Mouse (Mus musculus): ENCODE measurements at regions not wholly inside any gene's neighbourhood (a gene's known extent, or its start where the extent isn't known, plus 50 kb on each side); places are given as distances from the start of the nearest gene placed in this dataset.
A peak's percentile ranks its signal among the peaks of the same experiment; 100 is the strongest.

DNA sequence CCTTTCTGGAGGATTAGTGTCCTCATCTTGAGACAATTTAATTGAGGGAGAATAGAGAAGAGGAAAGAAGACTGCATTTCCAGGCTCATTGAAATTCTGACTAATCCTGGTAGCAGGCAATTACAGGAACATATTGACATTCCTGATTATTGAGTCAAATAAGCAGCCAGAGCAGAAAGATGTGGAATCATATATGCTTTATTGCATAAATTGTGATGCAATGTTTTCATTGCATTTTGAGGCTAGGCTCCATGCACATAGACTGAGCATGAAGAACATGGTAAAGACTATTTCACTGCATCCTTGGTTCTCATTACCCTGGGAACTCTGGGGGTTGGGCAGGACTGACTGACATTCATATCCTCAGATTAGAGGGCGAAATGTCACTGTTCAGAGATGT, 116.0 kb downstream of the Alg10b start:
- Histone ChIP-seq H3K36me3 (replicated peaks; ENCODE audit: insufficient read depth, low read length) (no peaks in the 10 kb centered on the region), H3K9me3 (ENCODE audit: low read length) (no peaks in the 10 kb centered on the region), H3K4me3 (ENCODE audit: low read depth, low read length) (no peak overlapping the region), H3K27ac (ENCODE audit: low read depth) (no peak overlapping the region), H3K9ac (replicated peaks) (no peak overlapping the region), H3K27me3 (ENCODE audit: insufficient read depth, low read length) (no peaks in the 10 kb centered on the region), H3K4me1 (ENCODE audit: insufficient read depth) (0 out of 2 replicates have a peak, but pooled peaks cover 6% of the 10 kb centered on the region), H3K4me2 (ENCODE audit: low read depth, low read length) (no peak overlapping the region)
- 74% methylated on average over 1 of the region's 1 CpGs for WGBS (ENCODE audit: insufficient replicate concordance)
- ATAC-seq (no peak), DNase-seq (no peak)
- no peak for TF ChIP-seq EP300 (IDR thresholded peaks at IDR 0.05; ENCODE audit: low read depth)
- TF ChIP-seq CTCF (IDR thresholded peaks at IDR 0.05; ENCODE audit: low read depth), result no peak

DNA sequence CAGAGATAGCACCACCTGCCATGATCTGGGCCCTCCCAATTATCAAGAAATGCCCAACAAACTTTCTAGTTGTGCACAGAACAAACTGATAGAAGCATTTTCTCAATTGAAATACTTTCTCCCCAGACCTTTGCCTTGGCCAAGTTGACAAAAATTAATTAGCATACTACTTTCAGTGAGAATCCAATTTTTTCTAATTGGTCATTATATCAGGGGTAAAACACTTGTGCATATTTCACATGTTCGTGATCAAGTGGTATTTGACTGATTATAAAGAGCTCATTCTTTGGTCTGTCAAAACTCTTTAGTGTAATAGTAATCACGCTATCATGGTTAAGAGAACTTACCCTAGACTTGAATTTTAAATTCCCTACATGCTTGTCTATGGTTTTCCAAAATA, 117.2 kb downstream of the Alg10b start:
- H3K36me3 ChIP-seq (replicated peaks; ENCODE audit: insufficient read depth, low read length), result no peaks in the 10 kb centered on the region
- H3K4me3 ChIP-seq (ENCODE audit: low read depth, low read length), result no peak overlapping the region
- H3K9me3 ChIP-seq (ENCODE audit: low read length), result no peaks in the 10 kb centered on the region
- H3K27ac ChIP-seq (ENCODE audit: low read depth), result no peak overlapping the region
- 0 out of 2 replicates have a peak, but pooled peaks cover 6% of the 10 kb centered on the region for H3K4me1 ChIP-seq (ENCODE audit: insufficient read depth)
- no peak overlapping the region for H3K4me2 ChIP-seq (ENCODE audit: low read depth, low read length)
- 69% methylated on average over 2 of the region's 2 CpGs for WGBS (ENCODE audit: insufficient replicate concordance)
- no peaks in the 10 kb centered on the region for H3K27me3 ChIP-seq (ENCODE audit: insufficient read depth, low read length)
- ATAC-seq (no peak), DNase-seq (no peak)
- TF ChIP-seq CTCF (IDR thresholded peaks at IDR 0.05; ENCODE audit: low read depth), result no peak
- TF ChIP-seq EP300 (IDR thresholded peaks at IDR 0.05; ENCODE audit: low read depth), result no peak
- no peak overlapping the region for H3K9ac ChIP-seq (replicated peaks)

DNA sequence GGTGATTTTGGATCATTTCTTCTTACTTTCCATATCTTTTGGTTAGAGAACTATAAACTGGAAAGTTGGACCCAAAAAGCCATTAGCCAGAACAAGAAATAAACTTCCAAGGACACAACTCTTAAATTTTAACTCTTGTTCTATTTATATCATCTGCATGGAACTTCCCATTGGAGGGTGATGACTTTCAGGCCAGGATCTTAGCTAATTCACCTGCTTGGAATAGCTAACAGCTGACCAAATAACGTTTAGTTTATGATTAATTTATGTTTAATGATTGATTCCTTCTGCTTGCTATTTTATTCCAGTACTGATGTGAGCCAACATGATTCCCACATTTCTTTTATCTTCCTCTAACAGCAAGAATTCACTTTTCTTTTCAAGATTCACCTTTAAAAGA, 119.7 kb downstream of the Alg10b start:
- Histone ChIP-seq H3K9me3 (ENCODE audit: low read length) (no peaks in the 10 kb centered on the region), H3K4me2 (ENCODE audit: low read depth, low read length) (peak overlapping the region; percentile 7; the same call in 1 of the 2 replicates), H3K9ac (replicated peaks) (no peak overlapping the region), H3K4me3 (ENCODE audit: low read depth, low read length) (no peak overlapping the region), H3K27me3 (ENCODE audit: insufficient read depth, low read length) (no peaks in the 10 kb centered on the region), H3K36me3 (replicated peaks; ENCODE audit: insufficient read depth, low read length) (no peaks in the 10 kb centered on the region), H3K27ac (ENCODE audit: low read depth) (no peak overlapping the region; the same call in 1 of the 2 replicates), H3K4me1 (ENCODE audit: insufficient read depth) (0 out of 2 replicates have a peak, but pooled peaks cover 6% of the 10 kb centered on the region)
- TF ChIP-seq EP300 (IDR thresholded peaks at IDR 0.05; ENCODE audit: low read depth), result no peak
- TF ChIP-seq CTCF (IDR thresholded peaks at IDR 0.05; ENCODE audit: low read depth), result no peak
- peak; percentile 67 for ATAC-seq
- DNase-seq, result no peak
- 33% methylated on average over 1 of the region's 1 CpGs for WGBS (ENCODE audit: insufficient replicate concordance)

DNA sequence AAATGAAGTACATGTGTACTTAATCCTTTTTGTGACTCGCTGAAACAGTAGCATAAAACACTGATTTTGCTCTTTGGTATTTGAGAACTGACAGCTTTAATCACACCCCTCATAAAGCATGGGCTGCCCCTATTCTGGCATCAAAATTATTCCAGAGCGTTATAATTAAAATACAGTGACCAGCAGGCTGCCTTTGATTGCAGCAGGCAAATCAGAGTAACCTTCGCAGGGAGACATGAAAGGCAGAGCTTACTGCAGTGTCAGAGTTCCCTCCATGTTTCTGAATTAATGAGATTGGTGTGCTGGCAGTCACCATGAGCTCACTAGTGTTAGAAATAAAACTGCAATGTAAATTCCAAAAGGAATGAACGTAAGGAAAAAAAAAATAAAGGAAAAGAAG, 120.8 kb downstream of the Alg10b start:
- TF ChIP-seq CTCF (IDR thresholded peaks at IDR 0.05; ENCODE audit: low read depth) (no peak), EP300 (IDR thresholded peaks at IDR 0.05; ENCODE audit: low read depth) (no peak)
- Histone ChIP-seq H3K4me2 (ENCODE audit: low read depth, low read length) (no peak overlapping the region), H3K4me1 (ENCODE audit: insufficient read depth) (0 out of 2 replicates have a peak, but pooled peaks cover 6% of the 10 kb centered on the region), H3K27ac (ENCODE audit: low read depth) (0 out of 2 replicates have a peak overlapping the region, but pooled peaks have one; percentile 5), H3K9me3 (ENCODE audit: low read length) (no peaks in the 10 kb centered on the region), H3K9ac (replicated peaks) (no peak overlapping the region), H3K27me3 (ENCODE audit: insufficient read depth, low read length) (no peaks in the 10 kb centered on the region), H3K36me3 (replicated peaks; ENCODE audit: insufficient read depth, low read length) (no peaks in the 10 kb centered on the region), H3K4me3 (ENCODE audit: low read depth, low read length) (no peak overlapping the region)
- ATAC-seq, result no peak
- DNase-seq, result no peak
- WGBS (ENCODE audit: insufficient replicate concordance), result 60% methylated on average over 4 of the region's 4 CpGs

DNA sequence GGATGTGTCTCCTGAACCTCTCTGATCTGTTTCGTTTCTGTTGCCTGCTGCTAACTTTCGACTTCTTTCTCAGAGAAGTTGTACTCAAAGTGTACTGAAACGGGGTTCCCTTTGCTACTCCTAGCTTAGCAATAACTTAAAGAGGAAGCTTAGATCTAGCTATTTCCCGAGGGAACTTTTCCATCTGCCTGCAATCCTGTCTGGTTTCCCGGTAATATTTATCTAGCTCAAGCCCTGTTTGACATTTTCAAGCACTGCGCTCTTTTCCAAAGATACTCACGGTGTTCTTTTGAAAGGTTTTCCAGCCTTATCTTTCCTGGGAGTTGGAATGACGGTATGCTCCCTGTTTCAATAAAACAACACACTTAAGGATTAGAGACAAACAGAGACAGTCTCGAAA, 122.1 kb downstream of the Alg10b start:
- no peaks in the 10 kb centered on the region for H3K27me3 ChIP-seq (ENCODE audit: insufficient read depth, low read length)
- no peak for DNase-seq
- H3K4me1 ChIP-seq (ENCODE audit: insufficient read depth), result 0 out of 2 replicates have a peak, but pooled peaks cover 6% of the 10 kb centered on the region
- peak overlapping the region; percentile 41 for H3K4me2 ChIP-seq (ENCODE audit: low read depth, low read length)
- H3K36me3 ChIP-seq (replicated peaks; ENCODE audit: insufficient read depth, low read length), result no peaks in the 10 kb centered on the region
- H3K27ac ChIP-seq (ENCODE audit: low read depth), result peak overlapping the region; percentile 78
- no peak; the same call in 1 of the 2 replicates for ATAC-seq
- 36% methylated on average over 9 of the region's 9 CpGs for WGBS (ENCODE audit: insufficient replicate concordance)
- H3K4me3 ChIP-seq (ENCODE audit: low read depth, low read length), result peak overlapping the region; percentile 6; the same call in 1 of the 2 replicates
- no peak overlapping the region for H3K9ac ChIP-seq (replicated peaks)
- TF ChIP-seq CTCF (IDR thresholded peaks at IDR 0.05; ENCODE audit: low read depth), result no peak
- TF ChIP-seq EP300 (IDR thresholded peaks at IDR 0.05; ENCODE audit: low read depth), result no peak
- no peaks in the 10 kb centered on the region for H3K9me3 ChIP-seq (ENCODE audit: low read length)

DNA sequence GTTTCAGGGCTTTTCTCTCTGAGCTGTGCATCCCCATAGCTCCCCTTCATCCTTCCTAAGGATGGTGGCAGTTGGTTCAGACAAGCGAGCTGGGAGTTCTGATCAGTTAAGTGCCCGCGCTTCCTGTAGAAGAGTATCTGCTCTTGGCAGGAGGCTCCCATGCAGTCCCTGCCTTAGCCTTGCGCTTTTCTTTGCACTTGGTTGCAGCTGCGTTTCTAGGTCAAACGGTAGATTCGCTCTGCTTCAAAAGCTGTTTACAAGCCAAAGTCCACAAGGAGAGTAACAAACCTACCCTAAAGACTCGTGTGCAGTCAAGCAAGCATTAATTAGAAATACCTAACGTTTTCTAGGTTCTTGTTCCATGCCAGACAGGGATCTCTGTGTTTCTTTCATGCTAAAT, 122.6 kb downstream of the Alg10b start:
- DNase-seq, result peak; percentile 15
- Histone ChIP-seq H3K9ac (replicated peaks) (no peak overlapping the region), H3K4me1 (ENCODE audit: insufficient read depth) (0 out of 2 replicates have a peak, but pooled peaks cover 6% of the 10 kb centered on the region), H3K4me2 (ENCODE audit: low read depth, low read length) (peak overlapping the region; percentile 41), H3K36me3 (replicated peaks; ENCODE audit: insufficient read depth, low read length) (no peaks in the 10 kb centered on the region), H3K4me3 (ENCODE audit: low read depth, low read length) (peak overlapping the region; percentile 18), H3K27me3 (ENCODE audit: insufficient read depth, low read length) (no peaks in the 10 kb centered on the region), H3K27ac (ENCODE audit: low read depth) (peak overlapping the region; percentile 78), H3K9me3 (ENCODE audit: low read length) (no peaks in the 10 kb centered on the region)
- peak; percentile 77 for ATAC-seq
- WGBS (ENCODE audit: insufficient replicate concordance), result 62% methylated on average over 9 of the region's 9 CpGs
- TF ChIP-seq CTCF (IDR thresholded peaks at IDR 0.05; ENCODE audit: low read depth) (no peak), EP300 (IDR thresholded peaks at IDR 0.05; ENCODE audit: low read depth) (no peak)
